Mouse (Mus musculus): ENCODE measurements around the gene Rasl10a. TPM values are rescaled to one million over a fixed set of nuclear protein-coding genes. Genes with fewer than 3 reads are reported as not detected.

The Rasl10a gene
- polyA plus RNA-seq, 1 experiment from 2014 or later, result 0.33 TPM

DNA sequence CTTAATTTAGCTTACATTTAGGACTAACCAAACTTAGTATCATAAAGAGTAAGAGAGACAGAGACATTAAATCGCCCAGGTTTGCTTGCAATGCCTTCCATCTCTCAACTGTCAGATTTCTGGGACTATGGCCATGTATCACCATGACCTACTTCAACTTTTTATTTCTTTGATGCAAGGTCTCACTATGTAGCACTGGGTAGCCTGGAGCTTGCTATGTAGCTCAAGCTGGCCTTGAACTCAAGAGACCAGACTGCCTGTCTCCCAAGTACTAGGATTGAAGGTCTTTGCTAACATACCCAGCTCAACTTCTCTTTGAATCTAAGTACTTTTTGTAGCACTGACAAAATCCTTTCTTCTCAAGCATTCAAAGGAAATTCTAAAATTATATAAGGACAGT, 31.2 kb downstream of the Rasl10a start:
- no peak for DNase-seq
- Histone ChIP-seq H3K27ac (replicated peaks; ENCODE audit: low read depth, low read length) (no peak overlapping the region), H3K4me3 (replicated peaks; ENCODE audit: low read depth, low read length) (no peak overlapping the region), H3K9me3 (ENCODE audit: control insufficient read depth, low read length) (no peaks in the 10 kb centered on the region), H3K27me3 (ENCODE audit: control insufficient read depth, insufficient read depth, low read length) (no peaks in the 10 kb centered on the region), H3K4me1 (ENCODE audit: control insufficient read depth, insufficient read depth, low read length) (peaks cover 2% of the 10 kb centered on the region; the same call in 1 of the 2 replicates), H3K4me2 (ENCODE audit: low read length) (no peak overlapping the region), H3K9ac (replicated peaks; ENCODE audit: low read length) (no peak overlapping the region), H3K36me3 (ENCODE audit: control insufficient read depth, insufficient read depth, low read length) (peaks cover 85% of the 10 kb centered on the region)
- WGBS, result 94% methylated on average over 1 of the region's 1 CpGs
- no peak for ATAC-seq (ENCODE audit: low FRiP score, low TSS enrichment)

DNA sequence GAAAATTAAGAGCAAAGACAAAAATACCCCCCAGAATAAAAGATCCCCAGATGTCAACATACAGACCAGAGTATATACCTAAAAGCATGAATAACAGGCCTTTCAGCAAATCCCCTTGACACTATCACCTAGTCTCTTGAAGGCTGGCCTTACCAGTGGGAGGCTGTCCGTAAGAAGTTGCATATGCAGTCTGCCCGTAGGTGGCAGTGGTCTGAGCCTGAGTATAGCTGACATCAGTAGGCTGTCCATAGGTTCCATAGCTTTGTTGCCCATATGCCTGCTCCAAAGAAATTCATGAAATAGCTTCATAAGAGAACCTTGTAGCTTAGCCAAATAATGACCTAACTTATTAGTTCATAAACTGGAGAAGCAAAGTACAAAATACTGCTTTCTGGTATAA, 33.8 kb downstream of the Rasl10a start:
- WGBS, result 31% methylated on average over 2 of the region's 2 CpGs
- H3K9ac ChIP-seq (replicated peaks; ENCODE audit: low read length), result no peak overlapping the region
- H3K4me3 ChIP-seq (replicated peaks; ENCODE audit: low read depth, low read length), result no peak overlapping the region
- peaks cover 59% of the 10 kb centered on the region for H3K36me3 ChIP-seq (ENCODE audit: control insufficient read depth, insufficient read depth, low read length)
- H3K4me2 ChIP-seq (ENCODE audit: low read length), result no peak overlapping the region
- peaks cover 16% of the 10 kb centered on the region for H3K4me1 ChIP-seq (ENCODE audit: control insufficient read depth, insufficient read depth, low read length)
- no peaks in the 10 kb centered on the region for H3K9me3 ChIP-seq (ENCODE audit: control insufficient read depth, low read length)
- no peaks in the 10 kb centered on the region for H3K27me3 ChIP-seq (ENCODE audit: control insufficient read depth, insufficient read depth, low read length)
- no peak overlapping the region for H3K27ac ChIP-seq (replicated peaks; ENCODE audit: low read depth, low read length)
- peak; percentile 48 for DNase-seq
- ATAC-seq (ENCODE audit: low FRiP score, low TSS enrichment), result no peak

DNA sequence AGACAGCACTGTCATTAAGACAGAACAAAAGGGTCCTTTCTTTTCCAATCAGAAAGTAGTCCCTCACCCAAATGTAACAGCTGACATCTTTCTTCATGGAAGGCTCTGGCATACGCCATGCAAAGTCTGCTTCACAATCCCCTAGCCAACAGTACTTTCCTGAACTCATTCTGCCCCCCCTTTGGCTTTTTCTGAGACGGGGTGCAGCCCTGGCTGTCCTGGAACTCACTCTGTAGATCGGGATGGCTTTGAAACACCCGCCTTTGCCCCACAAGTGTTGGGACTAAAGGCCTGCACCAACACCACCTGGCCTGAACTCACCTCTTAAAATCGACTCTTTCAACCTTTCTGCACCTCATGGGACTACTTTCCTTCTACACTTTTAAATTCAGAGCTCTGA, 37.9 kb downstream of the Rasl10a start:
- no peaks in the 10 kb centered on the region for H3K27me3 ChIP-seq (ENCODE audit: control insufficient read depth, insufficient read depth, low read length)
- H3K4me3 ChIP-seq (replicated peaks; ENCODE audit: low read depth, low read length), result no peak overlapping the region
- peaks cover 33% of the 10 kb centered on the region for H3K4me1 ChIP-seq (ENCODE audit: control insufficient read depth, insufficient read depth, low read length)
- WGBS, result 86% methylated on average over 5 of the region's 5 CpGs
- H3K27ac ChIP-seq (replicated peaks; ENCODE audit: low read depth, low read length), result no peak overlapping the region
- H3K4me2 ChIP-seq (ENCODE audit: low read length), result peak overlapping the region; percentile 28
- DNase-seq (no peak), ATAC-seq (ENCODE audit: low FRiP score, low TSS enrichment) (no peak)
- no peaks in the 10 kb centered on the region for H3K9me3 ChIP-seq (ENCODE audit: control insufficient read depth, low read length)
- peaks cover 20% of the 10 kb centered on the region for H3K36me3 ChIP-seq (ENCODE audit: control insufficient read depth, insufficient read depth, low read length)
- no peak overlapping the region for H3K9ac ChIP-seq (replicated peaks; ENCODE audit: low read length)

DNA sequence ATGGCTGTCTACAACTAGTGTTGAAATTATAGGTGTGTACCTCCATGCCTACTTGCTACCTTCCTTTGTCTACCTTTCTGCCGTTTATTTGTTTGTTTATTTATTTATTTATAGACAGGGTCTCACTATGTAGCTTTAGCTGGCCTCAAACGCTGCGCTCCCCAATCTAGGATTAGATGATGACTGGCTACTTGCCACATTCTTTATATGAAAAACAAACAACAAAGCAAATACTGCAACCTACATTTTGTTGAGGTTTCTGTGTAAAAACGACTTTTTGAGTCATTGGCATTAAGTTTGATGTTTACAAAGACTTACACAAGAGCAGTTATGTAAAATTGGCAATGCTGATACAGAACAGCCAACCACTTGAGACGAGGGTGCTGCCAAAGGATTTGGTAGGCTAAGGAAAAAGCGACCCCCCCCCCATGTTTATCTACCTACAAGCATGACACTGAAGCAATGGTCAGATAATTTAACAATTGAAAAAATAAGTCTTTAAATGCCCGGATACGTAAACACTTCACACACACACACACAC, 38.6 kb downstream of the Rasl10a start:
- peak overlapping the region; percentile 100 for H3K4me3 ChIP-seq (replicated peaks; ENCODE audit: low read depth, low read length)
- H3K4me1 ChIP-seq (ENCODE audit: control insufficient read depth, insufficient read depth, low read length), result peaks cover 39% of the 10 kb centered on the region
- H3K4me2 ChIP-seq (ENCODE audit: low read length), result peak overlapping the region; percentile 91
- H3K9me3 ChIP-seq (ENCODE audit: control insufficient read depth, low read length), result no peaks in the 10 kb centered on the region
- peaks cover 14% of the 10 kb centered on the region for H3K36me3 ChIP-seq (ENCODE audit: control insufficient read depth, insufficient read depth, low read length)
- DNase-seq, result no peak
- H3K9ac ChIP-seq (replicated peaks; ENCODE audit: low read length), result no peak overlapping the region
- no peaks in the 10 kb centered on the region for H3K27me3 ChIP-seq (ENCODE audit: control insufficient read depth, insufficient read depth, low read length)
- ATAC-seq (ENCODE audit: low FRiP score, low TSS enrichment), result no peak
- 74% methylated on average over 8 of the region's 8 CpGs for WGBS
- H3K27ac ChIP-seq (replicated peaks; ENCODE audit: low read depth, low read length), result no peak overlapping the region

DNA sequence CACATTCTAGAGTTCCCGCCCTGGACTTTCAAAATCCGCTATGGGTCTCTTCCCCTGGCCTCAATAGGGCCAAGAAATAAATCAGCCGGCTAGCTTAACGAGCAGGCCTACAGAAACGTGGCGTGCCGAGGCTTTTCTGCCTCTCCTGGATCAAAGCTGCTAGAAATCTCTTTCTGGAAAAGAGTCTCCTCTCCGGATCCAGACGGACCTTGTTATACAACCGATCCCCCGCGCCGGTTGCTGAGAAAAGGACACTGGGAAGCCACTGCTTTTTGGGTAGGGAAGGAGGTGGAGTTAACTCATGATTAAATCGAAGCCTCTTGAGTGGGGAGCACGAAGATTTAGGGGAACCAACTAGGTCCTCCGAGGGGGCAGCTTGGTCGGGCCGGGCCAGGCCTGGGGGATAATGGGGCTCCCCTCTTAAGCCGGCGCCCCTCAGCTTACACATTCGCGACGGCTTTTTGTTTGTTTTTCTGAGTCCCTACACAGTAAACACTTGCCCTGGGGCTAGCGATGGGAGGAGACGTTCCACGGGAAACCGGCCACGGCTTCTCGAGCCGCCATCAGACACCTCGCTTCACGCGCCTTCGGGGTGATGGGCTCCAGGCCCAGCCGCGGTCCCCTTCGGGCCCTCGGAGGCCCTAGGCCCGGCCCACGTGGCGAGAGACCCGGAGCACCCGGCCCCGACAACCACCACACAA, 40.3 kb downstream of the Rasl10a start:
- peak overlapping the region; percentile 99 for H3K27ac ChIP-seq (replicated peaks; ENCODE audit: low read depth, low read length)
- 0 out of 2 replicates have a peak, but pooled peaks cover 3% of the 10 kb centered on the region for H3K36me3 ChIP-seq (ENCODE audit: control insufficient read depth, insufficient read depth, low read length)
- peak overlapping the region; percentile 94 for H3K9ac ChIP-seq (replicated peaks; ENCODE audit: low read length)
- no peaks in the 10 kb centered on the region for H3K27me3 ChIP-seq (ENCODE audit: control insufficient read depth, insufficient read depth, low read length)
- H3K4me1 ChIP-seq (ENCODE audit: control insufficient read depth, insufficient read depth, low read length), result peaks cover 39% of the 10 kb centered on the region
- H3K4me3 ChIP-seq (replicated peaks; ENCODE audit: low read depth, low read length), result peak overlapping the region; percentile 100
- DNase-seq (peak; percentile 54), ATAC-seq (ENCODE audit: low FRiP score, low TSS enrichment) (no peak)
- under 1% methylated on average over 44 of the region's 44 CpGs for WGBS
- peak overlapping the region; percentile 91 for H3K4me2 ChIP-seq (ENCODE audit: low read length)
- H3K9me3 ChIP-seq (ENCODE audit: control insufficient read depth, low read length), result no peaks in the 10 kb centered on the region

GRCm38 (mm10) chr11:5098736-5099542, 41.0 kb downstream of the Rasl10a start, which contains the start of the genes Rhbdd3 and Ewsr1:
Gene Rhbdd3, plus strand, starts transcription at chr11:5098926.
Gene Ewsr1, minus strand, starts transcription at chr11:5099266.
- ATAC-seq (ENCODE audit: low FRiP score, low TSS enrichment) (peak; percentile 92), DNase-seq (peak; percentile 98)
- under 1% methylated on average over 88 of the region's 92 CpGs for WGBS
- Histone ChIP-seq H3K4me1 (ENCODE audit: control insufficient read depth, insufficient read depth, low read length) (peaks cover 39% of the 10 kb centered on the region), H3K9me3 (ENCODE audit: control insufficient read depth, low read length) (no peaks in the 10 kb centered on the region), H3K9ac (replicated peaks; ENCODE audit: low read length) (peak within 1 kb of the TSS; percentile 94), H3K27me3 (ENCODE audit: control insufficient read depth, insufficient read depth, low read length) (no peaks in the 10 kb centered on the region), H3K4me3 (replicated peaks; ENCODE audit: low read depth, low read length) (peak within 1 kb of the TSS; percentile 100), H3K27ac (replicated peaks; ENCODE audit: low read depth, low read length) (peak within 1 kb of the TSS; percentile 99), H3K4me2 (ENCODE audit: low read length) (peak within 1 kb of the TSS; percentile 91), H3K36me3 (ENCODE audit: control insufficient read depth, insufficient read depth, low read length) (peaks cover 9% of the 10 kb centered on the region)

DNA sequence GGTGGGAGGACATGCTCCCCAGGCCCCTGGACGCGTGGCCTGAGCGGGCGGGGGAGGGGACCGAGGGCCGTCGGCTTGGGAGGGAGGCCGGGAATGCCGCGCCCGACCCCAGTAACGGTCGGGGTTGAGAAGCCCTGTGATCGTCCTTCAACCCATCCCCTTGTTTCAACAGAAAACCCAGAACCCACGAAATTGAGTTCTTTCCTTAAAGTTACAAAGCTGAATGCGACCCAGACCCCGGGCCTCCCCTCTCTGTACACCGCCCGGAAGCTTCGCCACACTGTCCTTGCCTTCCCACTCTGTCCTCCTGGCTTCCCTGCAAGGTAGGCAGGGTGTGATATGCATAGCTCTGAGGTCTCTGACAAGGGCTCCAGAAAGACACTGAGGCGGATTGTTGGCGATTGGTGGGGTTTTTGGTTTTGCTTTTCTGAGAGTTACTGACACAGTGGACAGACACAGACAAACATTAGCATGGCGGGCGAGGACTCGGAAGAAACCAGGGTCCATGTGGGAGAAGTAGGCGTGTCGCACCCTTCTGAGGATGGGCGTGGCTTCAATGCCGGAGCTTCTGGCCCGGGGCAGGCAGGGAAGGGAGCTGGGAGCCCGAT, 41.8 kb downstream of the Rasl10a start:
- Histone ChIP-seq H3K4me1 (ENCODE audit: control insufficient read depth, insufficient read depth, low read length) (peaks cover 34% of the 10 kb centered on the region), H3K4me2 (ENCODE audit: low read length) (peak overlapping the region; percentile 90), H3K9ac (replicated peaks; ENCODE audit: low read length) (peak overlapping the region; percentile 94)

GRCm38 (mm10) chr11:5100283-5100682, 42.4 kb downstream of the Rasl10a start:
- DNase-seq, result peak; percentile 56
- H3K4me1 ChIP-seq (ENCODE audit: control insufficient read depth, insufficient read depth, low read length), result peaks cover 34% of the 10 kb centered on the region
- peak overlapping the region; percentile 99 for H3K27ac ChIP-seq (replicated peaks; ENCODE audit: low read depth, low read length)
- peaks cover 22% of the 10 kb centered on the region for H3K36me3 ChIP-seq (ENCODE audit: control insufficient read depth, insufficient read depth, low read length)
- no peaks in the 10 kb centered on the region for H3K9me3 ChIP-seq (ENCODE audit: control insufficient read depth, low read length)
- H3K9ac ChIP-seq (replicated peaks; ENCODE audit: low read length), result peak overlapping the region; percentile 94
- no peaks in the 10 kb centered on the region for H3K27me3 ChIP-seq (ENCODE audit: control insufficient read depth, insufficient read depth, low read length)
- peak overlapping the region; percentile 90 for H3K4me2 ChIP-seq (ENCODE audit: low read length)
- WGBS, result 2% methylated on average over 7 of the region's 7 CpGs
- H3K4me3 ChIP-seq (replicated peaks; ENCODE audit: low read depth, low read length), result peak overlapping the region; percentile 100
- ATAC-seq (ENCODE audit: low FRiP score, low TSS enrichment), result no peak

More for the DNA sequence above, 41.8 kb downstream of the Rasl10a start:
- ATAC-seq (ENCODE audit: low FRiP score, low TSS enrichment) (peak; percentile 70), DNase-seq (peak; percentile 88)
- WGBS, result 0% methylated on average over 31 of the region's 31 CpGs
- H3K4me3 ChIP-seq (replicated peaks; ENCODE audit: low read depth, low read length), result peak overlapping the region; percentile 100
- peaks cover 16% of the 10 kb centered on the region for H3K36me3 ChIP-seq (ENCODE audit: control insufficient read depth, insufficient read depth, low read length)
- H3K27me3 ChIP-seq (ENCODE audit: control insufficient read depth, insufficient read depth, low read length), result no peaks in the 10 kb centered on the region
- no peaks in the 10 kb centered on the region for H3K9me3 ChIP-seq (ENCODE audit: control insufficient read depth, low read length)
- peak overlapping the region; percentile 99 for H3K27ac ChIP-seq (replicated peaks; ENCODE audit: low read depth, low read length)
